Mouse (Mus musculus) embryo, embryonic 9.5 days (tissue): ENCODE measurements at regions not wholly inside any gene's neighbourhood (a gene's known extent, or its start where the extent isn't known, plus 50 kb on each side); places are given as distances from the start of the nearest gene placed in this dataset.

ENCODE experiments used
- DNase-seq: peaks from one replicate; pipeline ENCODE4 v3.0.0-alpha.2; 2017; ENCODE audit errors: extremely low spot score

DNA sequence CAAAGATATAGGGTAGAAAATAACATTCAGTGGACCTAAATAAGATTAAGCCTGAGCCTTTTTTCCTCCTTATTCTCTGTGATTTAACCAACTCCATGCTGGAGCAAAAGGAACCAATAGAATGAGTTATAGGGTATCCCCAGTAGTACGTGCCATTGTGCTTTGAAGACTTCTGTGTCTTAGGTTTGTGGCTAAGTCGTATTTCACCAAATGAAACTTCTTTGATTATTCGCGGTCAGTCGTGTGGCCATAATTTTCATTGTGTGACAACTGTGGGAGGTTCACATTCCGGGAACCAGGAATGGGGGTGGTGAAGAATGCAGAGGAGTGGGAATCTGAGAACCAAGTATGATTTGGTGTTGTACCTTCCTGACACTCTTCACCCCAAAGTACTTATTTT is 535.6 kb upstream of the Pkn2 start:
- DNase-seq, result no peak

DNA sequence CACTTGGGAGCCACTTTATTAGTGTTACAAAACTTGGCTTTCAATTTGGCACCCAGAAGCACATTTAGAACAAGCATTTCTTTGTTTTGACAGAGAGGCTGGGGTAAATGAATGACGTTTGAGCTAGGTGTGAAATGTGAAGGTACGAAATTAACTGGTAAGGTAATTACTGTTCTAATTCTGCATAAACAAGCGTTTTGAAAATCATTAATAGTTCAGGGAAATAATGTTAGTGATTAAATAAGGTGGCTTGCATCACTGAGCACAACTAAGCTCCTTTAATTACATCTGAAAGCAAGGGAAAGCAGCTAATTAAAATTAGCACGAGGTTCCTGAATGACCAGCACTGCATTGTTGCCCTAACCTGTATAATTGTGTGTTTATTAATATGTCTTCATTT is 529.9 kb upstream of the Pkn2 start:
- no peak for DNase-seq

- DNase-seq, result no peak
These were observed 517.2 kb upstream of the Pkn2 start for GRCm38 (mm10) chr3:143398966-143399365.

- DNase-seq, result no peak
These were observed 502.6 kb upstream of the Pkn2 start for GRCm38 (mm10) chr3:143384357-143384756.

- peak; percentile 85 for DNase-seq
These were observed 497.4 kb upstream of the Pkn2 start for GRCm38 (mm10) chr3:143379193-143379592.

DNA sequence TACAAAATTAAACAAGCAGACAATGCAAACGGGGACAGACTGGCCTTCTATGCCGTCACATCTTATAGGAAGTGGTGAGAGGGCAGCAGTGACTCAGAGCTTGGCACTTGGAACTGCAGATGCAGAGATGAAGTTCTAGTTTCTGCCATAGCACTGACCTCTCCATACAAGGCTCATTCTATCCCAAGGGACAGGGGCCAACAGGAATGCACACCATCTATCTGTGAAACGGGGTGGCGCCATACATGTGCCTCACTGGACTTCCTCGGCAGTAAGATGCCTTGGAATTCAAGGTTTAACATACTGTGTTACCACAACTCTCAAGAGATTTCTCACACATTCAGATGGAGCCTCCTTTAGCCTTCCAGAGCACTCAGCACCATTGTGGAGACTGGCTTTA is 495.6 kb upstream of the Pkn2 start:
- no peak for DNase-seq

- no peak for DNase-seq
These were observed 493.8 kb upstream of the Pkn2 start for GRCm38 (mm10) chr3:143375527-143376061.

DNA sequence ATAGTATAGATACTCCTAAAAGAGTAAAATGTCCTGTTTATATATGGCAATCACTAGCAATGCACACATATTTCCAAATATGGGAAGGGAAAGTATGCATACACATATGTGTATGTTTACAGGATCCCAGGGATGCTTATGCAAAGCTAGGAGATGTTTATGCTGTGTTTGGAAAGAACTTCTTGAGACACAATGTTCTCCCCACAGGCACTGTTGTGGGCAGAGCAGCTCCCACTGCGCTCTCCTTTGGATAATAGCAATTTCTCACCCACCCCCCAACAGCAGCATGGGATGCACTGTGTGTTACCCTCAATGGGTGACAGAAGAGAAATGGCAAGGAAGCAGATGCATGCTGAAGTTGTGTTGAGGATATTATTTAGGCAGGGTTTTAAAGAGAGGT is 491.7 kb upstream of the Pkn2 start:
- no peak for DNase-seq

GRCm38 (mm10) chr3:143369002-143369401 is 487.2 kb upstream of the Pkn2 start:
- DNase-seq, result no peak

GRCm38 (mm10) chr3:143340032-143340431 is 458.2 kb upstream of the Pkn2 start:
- no peak for DNase-seq

DNA sequence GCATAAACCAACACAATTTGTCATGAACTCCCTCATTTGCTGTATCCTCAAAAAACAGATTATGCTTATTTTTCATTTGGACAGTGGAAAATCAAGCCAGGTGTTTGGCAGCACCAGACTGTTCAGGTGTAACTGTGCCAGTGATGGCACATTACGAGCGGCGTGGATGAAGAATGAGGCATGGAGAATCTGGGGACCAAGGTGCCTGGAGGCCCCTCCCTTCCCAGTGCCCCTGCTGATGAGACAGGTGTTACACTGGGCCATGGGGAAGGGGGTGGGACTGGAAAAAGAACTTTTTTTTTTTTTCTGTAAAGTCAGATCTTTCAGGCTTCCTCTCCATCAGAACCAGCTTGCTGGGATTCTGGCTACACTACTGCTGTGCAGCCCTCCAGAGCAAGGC is 451.5 kb upstream of the Pkn2 start:
- no peak for DNase-seq

- no peak for DNase-seq
These were observed 446.7 kb upstream of the Pkn2 start for GRCm38 (mm10) chr3:143328521-143328920.

- no peak for DNase-seq
These were observed 445.8 kb upstream of the Pkn2 start for GRCm38 (mm10) chr3:143327652-143328051.

DNA sequence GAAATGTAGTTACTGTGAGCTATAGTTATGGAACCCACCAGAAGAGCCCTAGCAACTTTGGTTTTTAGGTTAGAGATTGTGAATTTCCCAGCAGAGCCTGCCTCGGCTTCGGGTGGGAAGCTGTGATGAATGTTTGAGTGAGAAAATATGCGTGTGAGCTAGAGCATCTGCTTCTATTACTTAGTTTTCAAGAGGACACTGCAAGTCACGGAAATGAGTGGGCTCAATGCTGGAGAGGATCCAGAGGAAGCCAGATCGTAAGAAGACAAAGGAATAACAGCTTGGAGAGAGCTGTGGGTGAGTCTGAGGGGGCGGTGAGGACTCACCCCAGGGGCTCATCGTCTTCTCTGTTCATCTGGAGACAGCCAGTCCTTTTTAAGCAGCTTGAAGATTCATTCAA is 434.7 kb upstream of the Pkn2 start:
- DNase-seq, result no peak

DNA sequence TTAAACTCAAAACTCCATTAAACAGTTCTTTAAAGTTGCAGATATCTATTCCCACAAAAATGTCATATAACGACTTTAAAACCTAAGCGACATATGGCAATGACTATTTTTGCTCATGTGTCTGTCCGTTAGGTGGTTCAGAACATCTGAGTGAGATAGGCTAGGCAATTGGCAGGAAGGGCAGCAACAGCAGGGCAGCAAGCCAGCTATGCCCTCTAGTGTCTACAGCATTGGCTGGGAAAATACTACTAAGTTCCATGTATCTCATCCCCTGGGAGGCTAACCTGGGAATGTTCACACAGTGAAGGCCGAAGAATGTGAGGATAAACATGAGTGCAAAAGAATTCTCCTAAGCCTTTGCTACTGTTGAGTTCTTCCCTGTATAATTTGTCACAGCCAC is 410.0 kb upstream of the Pkn2 start:
- no peak for DNase-seq

DNA sequence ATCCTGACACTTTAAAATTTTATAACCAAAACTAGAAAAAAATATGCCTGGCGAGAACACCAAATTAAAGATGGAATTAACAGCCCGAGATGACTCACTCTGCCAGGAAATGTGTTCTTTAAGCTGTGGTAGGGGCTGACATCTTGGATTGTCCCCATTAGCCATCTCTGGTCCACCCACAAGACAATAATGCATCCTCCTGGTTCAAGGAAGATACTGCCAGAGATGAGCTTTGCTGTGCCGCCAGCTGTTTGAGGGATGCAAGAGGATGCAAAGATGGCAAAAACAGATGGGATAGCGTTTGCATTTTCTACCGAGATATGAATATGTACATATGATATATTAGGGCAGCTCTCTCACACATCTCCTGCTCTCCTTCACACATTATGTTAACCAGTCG is 382.3 kb upstream of the Pkn2 start:
- DNase-seq, result no peak

- DNase-seq, result no peak
These were observed 370.8 kb upstream of the Pkn2 start for GRCm38 (mm10) chr3:143252643-143253042.

DNA sequence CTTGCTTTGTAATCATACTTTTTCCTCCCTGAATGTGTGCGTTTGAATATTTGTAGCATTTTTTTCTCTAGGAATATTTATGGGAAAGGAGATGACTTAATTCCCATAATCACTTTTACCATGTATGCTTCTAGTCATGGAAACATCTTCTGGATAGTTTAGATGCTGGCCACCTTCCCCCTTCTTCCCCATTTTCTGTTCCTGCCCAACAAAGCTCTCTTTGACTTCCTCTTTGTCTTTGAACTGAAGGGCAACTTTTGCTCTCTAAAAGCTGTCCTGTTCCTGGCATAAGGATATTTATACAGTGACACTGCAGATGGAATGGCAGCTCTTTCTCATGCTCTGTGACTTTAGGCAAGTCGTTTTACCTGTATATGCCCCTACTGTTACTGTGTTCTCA is 370.2 kb upstream of the Pkn2 start:
- DNase-seq, result no peak

DNA sequence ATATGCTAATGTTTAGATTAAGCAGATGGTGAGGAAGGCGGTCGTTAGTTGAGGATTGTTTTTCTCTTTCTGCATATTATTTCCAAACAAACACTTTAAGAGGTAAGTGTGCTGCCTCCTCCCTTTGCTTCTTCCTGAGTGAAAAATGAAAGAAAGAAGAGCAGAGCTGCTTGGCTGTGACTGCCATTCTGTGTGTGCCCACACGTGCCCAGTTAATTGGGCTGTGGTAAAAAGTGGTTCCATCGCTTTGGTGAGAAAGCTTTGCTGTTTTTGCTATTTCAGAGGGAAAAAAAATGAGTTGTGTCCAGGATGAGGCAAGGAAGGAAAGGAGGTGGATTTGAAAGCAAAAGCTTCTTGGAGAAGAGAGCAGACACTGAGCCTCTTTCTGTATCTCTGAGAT is 360.9 kb upstream of the Pkn2 start:
- DNase-seq, result no peak

DNA sequence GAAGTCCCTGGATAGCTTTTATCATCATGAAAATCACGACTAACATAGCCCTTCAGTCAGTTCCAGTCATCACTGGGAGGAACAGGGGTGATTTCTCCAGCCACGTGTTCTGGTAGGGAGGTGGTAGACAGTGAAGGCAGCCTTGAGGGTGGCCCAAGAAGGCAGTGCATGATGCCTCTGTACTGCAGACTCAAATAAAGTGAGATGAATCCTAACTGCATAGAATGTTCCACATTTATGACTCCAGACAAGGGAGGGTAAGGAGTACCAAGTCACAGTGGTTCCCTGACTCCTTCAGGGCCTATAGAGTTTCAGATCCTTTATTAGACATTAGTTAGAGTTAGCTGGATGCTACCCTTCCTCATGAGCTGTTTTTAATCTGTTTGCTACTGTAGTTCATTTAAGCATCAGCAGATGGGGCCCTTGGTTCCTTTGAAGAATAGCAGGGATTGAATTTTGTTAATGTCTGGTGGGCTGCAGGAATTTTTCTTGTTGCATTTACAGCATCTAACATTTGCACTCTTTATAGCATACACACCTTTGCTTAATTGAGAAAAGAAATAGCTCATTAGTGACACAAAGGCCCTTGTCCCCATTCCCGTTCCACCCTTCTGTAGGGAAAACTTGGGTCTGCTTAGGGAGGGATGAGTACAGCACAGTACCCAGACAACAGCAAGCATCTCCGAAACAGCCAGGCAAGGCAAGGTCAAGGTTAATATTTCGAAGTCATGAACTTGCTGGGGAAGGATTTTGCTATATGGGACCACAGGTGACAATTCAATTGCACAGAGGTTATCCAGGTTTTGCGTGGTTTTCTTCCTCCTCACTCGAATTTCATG is 359.0 kb upstream of the Pkn2 start:
- DNase-seq, result no peak

DNA sequence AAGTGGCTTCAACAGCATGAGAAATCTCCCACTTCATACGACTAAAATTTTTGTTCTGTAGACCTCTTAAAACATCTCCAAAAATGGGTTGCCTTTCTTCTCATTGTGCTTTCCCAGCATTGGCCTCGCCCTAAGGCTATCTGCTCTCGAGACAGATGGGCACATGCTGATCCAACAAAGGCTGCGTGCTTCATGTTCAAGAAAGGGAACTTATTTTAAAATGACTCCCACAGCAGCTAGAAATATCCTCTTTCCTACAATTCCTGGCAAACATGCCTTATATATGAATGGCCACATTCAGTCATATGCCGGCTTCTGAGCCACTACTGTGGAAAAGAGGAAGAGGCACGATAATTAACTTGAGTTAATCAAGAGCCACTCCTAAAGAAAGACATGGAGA is 356.7 kb upstream of the Pkn2 start:
- no peak for DNase-seq

DNA sequence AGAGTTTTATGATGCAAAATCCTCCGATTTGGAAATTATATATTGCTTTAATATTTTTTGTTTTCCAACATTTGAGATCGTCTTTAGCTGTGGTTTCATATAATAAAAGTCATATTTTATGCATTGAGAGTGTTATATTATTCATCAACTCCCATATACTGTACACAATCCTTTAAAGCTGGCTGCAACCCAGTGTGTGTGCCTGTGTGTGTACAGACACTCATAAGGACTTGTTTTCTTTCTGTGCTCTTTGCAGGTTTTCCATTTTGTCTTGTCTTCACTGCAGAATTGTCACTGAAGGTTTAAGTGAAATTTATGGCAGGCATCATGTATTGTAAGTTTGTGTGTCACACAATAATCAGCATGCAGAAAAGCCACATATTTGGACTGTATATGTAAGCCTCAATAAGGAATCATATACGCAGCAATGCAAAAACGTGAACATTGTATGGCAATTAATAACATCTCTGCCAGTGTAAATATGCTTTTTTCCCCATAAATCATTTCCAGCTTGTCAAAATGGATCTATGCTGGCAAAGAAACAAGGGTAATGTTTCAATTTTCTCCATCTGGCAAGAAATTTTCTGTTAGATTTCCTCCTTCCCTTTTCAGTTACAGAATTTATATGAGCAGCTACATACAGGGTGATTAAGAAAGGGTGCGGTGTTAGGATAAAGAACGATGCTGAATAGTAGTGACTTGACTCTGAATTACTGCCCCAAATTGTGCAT is 342.4 kb upstream of the Pkn2 start:
- DNase-seq, result no peak
